Mouse (Mus musculus) thymus, postnatal 14 days (tissue): ENCODE data around the gene Chrna9.

Source experiments
- DNase-seq: peaks from one replicate; pipeline ENCODE4 v3.0.0; 2021

The Chrna9 gene

GRCm38 (mm10) chr5:65934783-65935182 lies at the start of gene Chrna9:
Gene Chrna9 (plus strand): TSS chr5:65934921.
- DNase-seq, result peak; percentile 81

- DNase-seq, result no peak
These were observed 48.9 kb upstream of the Chrna9 start for GRCm38 (mm10) chr5:65885699-65886443.

- DNase-seq, result no peak
These were observed 46.6 kb upstream of the Chrna9 start for GRCm38 (mm10) chr5:65888102-65888501.

- DNase-seq, result no peak
These were observed 45.7 kb upstream of the Chrna9 start for GRCm38 (mm10) chr5:65888998-65889397.

DNA sequence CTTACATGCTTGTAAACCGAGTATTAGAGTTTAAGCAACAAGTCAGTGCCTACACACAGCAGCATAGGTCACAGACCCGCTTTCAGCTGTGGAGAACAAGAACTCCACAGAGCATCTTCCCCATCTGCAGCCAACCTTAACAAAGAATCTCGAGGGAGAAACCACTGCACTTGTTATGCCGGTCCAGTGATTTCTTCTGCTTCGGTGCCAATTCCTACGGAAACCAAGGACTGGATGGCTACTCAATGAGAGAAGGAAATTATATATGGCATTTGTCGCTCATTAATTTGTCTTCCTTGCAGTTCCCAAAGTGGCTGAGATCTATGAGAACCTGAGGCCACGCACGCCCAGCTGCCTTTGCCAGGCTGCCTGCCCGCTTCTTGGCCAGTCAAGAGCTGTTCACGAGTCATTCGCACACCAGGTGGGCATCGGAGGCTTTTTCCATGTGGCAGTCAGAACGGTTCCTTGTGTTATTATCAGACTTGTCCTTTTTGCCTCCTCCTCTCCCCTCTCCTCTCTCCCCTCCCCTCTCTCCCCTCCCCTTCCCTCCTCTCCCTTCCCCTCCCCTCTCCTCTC lies 43.4 kb upstream of the Chrna9 start:
- no peak for DNase-seq

- DNase-seq, result peak; percentile 56
These were observed 39.5 kb upstream of the Chrna9 start for GRCm38 (mm10) chr5:65895121-65895692.

- DNase-seq, result no peak
These were observed 39.0 kb upstream of the Chrna9 start for GRCm38 (mm10) chr5:65895764-65896163.

- no peak for DNase-seq
These were observed 37.0 kb upstream of the Chrna9 start for GRCm38 (mm10) chr5:65897731-65898130.

DNA sequence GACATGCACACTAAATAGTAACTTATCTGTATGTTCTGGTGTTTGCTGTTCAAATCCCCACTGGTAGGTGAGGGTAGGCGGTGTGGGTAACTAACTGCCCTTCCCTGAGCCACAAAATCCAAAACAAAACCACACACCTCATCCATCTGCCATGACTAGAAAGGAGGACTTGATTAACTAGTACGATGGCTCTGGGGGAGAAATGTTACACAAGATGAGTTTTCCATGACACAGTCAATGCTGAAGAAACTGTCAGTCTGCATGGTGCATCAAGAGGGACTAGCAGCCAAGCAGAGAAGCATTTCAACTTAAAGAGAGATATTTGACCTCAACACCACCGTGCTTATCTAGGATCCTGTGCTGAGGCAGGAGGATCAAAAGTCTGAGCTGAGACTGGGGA lies 36.0 kb upstream of the Chrna9 start:
- DNase-seq, result no peak

DNA sequence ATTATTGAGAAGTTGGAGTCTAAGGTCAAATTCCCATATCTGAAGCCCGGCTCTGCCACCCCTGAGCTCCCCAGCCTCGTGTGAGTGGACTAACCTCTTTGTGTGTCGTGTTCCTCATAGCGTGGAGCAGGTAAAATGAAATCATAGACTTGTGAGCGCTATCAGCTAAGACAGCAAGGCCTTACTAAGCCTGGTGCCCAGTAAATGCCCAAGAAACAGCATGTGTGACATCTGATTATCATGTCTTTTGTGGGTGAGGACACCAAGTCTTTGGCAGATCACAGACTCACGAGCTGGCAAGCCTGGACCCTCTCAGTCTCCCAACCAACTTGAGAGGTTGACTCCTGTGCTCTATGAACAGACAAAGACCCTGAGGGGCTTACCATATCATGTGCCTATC lies 34.6 kb upstream of the Chrna9 start:
- DNase-seq, result no peak

- peak; percentile 82 for DNase-seq
These were observed 33.9 kb upstream of the Chrna9 start for GRCm38 (mm10) chr5:65900862-65901265.

DNA sequence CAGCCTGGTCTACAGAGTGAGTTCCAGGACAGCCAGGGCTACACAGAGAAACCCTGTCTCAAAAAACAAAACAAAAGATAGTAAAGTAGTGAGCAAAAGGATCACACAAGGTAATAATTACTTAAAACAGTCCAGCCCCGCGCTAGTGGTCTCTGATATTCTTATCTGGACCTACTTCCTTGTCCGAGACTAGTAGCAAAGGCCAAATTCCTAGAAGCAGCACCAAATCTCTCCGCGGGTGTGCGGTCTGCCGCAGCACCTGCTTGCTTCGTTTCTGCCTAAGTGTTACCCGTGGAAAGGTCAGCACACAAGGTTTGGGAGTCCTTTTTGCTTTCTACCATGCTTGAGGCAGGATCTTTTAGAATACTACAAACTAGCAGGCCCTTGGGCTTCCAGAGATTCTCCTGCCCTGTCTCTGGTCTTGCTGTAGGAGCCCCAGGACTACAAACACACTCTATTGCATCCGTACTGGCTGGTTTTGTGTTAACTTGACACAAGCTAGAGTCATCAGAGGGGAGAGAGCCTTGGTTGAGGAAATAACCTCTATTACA lies 32.8 kb upstream of the Chrna9 start:
- no peak for DNase-seq

- no peak for DNase-seq
These were observed 31.9 kb upstream of the Chrna9 start for GRCm38 (mm10) chr5:65902811-65903210.

- DNase-seq, result peak; percentile 70
These were observed 30.2 kb upstream of the Chrna9 start for GRCm38 (mm10) chr5:65904476-65904875.

GRCm38 (mm10) chr5:65908751-65909150 lies 26.0 kb upstream of the Chrna9 start:
- DNase-seq, result no peak

DNA sequence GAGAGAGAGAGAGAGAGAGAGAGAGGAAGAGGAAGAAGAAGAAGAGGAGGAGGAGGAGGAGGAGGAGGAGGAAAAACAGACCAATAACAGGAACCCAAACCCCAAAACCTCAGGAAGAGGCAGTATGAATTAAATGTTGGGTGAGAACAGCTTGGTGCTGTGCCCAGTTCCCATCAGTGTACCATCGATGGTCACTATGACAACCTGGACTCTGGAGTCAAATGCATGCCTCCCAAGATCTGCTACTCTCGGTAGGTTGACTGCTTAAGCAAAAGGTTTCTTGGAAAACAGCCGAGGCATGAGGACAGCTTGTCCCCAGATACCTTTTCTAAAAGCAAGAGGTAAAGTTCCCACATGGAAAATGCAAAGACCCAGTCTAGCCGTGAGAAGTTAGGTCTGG lies 25.4 kb upstream of the Chrna9 start:
- no peak for DNase-seq

GRCm38 (mm10) chr5:65910398-65910797 lies 24.3 kb upstream of the Chrna9 start:
- peak; percentile 89 for DNase-seq

- DNase-seq, result peak; percentile 78
These were observed 23.0 kb upstream of the Chrna9 start for GRCm38 (mm10) chr5:65911676-65912075.

- peak; percentile 39 for DNase-seq
These were observed 22.5 kb upstream of the Chrna9 start for GRCm38 (mm10) chr5:65912201-65912600.

DNA sequence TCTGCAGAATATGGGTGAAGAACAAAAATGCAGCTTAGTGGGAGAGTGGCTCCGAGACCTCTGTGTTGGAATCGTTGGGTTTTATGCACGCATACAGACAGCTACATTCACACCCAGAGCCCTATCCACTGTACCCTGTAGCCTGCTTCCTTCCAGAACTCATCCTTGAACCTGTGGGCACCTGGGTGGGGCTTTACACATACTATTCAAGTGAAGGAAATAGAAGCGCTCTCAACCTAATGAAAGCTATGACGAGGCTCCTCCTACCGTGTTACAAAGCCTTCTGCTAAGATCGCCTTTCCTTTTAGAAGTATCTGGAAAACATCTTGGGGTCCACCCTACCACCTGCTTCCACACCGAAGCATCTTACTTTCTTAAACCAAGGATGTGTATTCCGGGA lies 21.6 kb upstream of the Chrna9 start:
- DNase-seq, result no peak

- no peak for DNase-seq
These were observed 20.4 kb upstream of the Chrna9 start for GRCm38 (mm10) chr5:65914342-65914741.

GRCm38 (mm10) chr5:65916930-65917329 lies 17.8 kb upstream of the Chrna9 start:
- DNase-seq, result no peak

GRCm38 (mm10) chr5:65918601-65919000 lies 16.1 kb upstream of the Chrna9 start:
- peak; percentile 39 for DNase-seq

- peak; percentile 69 for DNase-seq
These were observed 15.4 kb upstream of the Chrna9 start for GRCm38 (mm10) chr5:65919326-65919725.
